Mouse (Mus musculus): ENCODE results near the gene Grb10. TPM values are rescaled to one million over a fixed set of nuclear protein-coding genes. Genes with fewer than 3 reads are reported as not detected.

Grb10 gene
- total RNA-seq, 2 experiments from 2014 or later = 33.8 to 39.3 TPM

- intact Hi-C loops (cut with DNase I) = no loop called here
- DNase-seq (ENCODE audit: low spot score in 2 of 2) = no peak
Observed at GRCm38 (mm10) chr11:12034781-12035180, 3.7 kb downstream of the Grb10 start.

DNA sequence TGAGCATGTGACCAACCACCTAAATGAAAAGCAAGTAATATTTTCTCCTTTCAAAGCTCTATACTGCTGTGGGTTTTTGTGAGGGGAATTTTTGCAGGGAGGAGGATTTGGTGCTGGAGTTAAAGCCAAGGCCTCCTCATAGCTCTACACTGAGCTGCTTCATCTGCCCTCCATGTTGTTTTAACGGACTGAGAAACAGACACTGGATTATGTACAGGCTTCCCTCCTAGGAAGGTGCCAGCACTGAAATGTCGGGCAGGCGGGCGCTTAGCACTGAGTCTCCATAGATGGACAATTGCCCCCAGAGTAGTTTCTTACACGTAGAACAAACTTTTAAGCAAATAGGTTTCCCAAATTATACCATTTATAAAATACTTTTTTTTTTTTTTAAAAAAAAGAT is 4.1 kb downstream of the Grb10 start:
- intact Hi-C loops (cut with DNase I) = no loop called here
- DNase-seq (ENCODE audit: low spot score in 2 of 2) = no peak

DNA sequence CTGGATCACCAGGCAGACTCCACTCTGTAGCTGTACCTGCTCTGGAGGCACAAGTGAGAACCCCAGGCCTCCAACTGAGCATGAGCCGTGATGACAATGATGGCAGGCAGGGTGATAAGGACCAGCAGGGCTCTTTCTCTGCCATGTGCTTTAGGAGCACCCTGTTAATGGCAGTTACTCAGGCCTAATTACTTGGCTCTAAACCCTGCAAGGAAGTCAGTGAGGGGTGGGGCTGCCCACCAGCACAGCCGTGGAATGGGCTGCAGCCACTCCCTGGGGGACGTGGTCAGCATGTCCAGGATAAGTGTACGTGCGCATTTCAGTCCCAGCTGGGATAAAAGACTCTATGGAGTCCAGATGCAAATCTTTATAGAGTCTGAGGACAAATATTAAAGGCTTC is 5.7 kb downstream of the Grb10 start:
- intact Hi-C loops (cut with DNase I) = no loop called here
- DNase-seq (ENCODE audit: low spot score in 2 of 2) = no peak

- peak; percentile 45 to 47 for DNase-seq (ENCODE audit: low spot score in 2 of 2)
- intact Hi-C loops (cut with DNase I) = loop anchor here (5.0 kb wide), 2 partner anchors 266 to 331 kb away; no protein-coding TSS in a partner anchor
Observed at GRCm38 (mm10) chr11:12026638-12027037, 11.8 kb downstream of the Grb10 start.

DNA sequence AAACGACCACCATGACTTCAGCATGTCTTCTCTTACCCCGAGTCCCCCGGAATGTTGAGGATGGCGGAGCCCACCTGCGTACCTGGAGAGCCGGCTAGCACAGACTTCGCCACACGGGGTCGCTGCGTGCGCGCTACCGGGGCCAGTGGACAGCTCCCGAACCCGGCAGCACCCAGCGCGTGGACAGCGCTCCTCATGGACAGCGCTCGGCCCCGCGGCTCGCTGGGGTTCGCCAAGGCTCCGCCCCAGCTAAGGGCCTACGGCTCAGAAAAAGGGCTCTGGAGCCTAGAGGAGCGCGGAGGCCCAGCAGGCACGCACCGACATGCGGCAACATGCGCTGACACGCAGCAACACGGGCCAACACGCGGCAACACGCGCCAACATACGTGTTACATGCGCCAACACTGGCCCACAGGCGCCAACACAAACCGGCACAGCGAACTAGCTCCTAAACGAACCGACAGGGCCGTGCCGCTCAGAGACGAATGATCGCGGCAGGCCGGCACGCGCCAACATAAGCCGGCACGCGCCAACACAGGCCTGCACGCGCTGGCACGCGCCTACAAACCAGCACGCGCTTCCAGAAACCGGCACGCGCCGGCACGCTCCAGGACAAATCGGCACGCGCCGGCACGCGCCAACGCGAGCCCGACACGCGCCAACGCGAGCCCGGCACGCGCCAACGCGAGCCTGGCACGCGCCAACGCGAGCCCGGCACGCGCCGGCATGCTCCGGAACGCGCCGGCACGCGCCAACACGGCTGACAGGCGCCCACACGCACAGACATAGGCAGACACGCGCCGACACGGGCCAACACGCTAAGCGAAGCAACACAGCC is 12.5 kb downstream of the Grb10 start:
- intact Hi-C loops (cut with DNase I) = loop anchor here (5.0 kb wide), 2 partner anchors 266 to 331 kb away; no protein-coding TSS in a partner anchor
- peak; percentile 80 to 82 for DNase-seq (ENCODE audit: low spot score in 2 of 2)

GRCm38 (mm10) chr11:12025392-12025755 is 13.1 kb downstream of the Grb10 start:
- intact Hi-C loops (cut with DNase I) = loop anchor here (5.0 kb wide), 2 partner anchors 267 to 332 kb away; no protein-coding TSS in a partner anchor
- no peak for DNase-seq (ENCODE audit: low spot score in 2 of 2)

GRCm38 (mm10) chr11:12023051-12023450 is 15.4 kb downstream of the Grb10 start:
- no peak for DNase-seq (ENCODE audit: low spot score in 2 of 2)
- intact Hi-C loops (cut with DNase I) = no loop called here

DNA sequence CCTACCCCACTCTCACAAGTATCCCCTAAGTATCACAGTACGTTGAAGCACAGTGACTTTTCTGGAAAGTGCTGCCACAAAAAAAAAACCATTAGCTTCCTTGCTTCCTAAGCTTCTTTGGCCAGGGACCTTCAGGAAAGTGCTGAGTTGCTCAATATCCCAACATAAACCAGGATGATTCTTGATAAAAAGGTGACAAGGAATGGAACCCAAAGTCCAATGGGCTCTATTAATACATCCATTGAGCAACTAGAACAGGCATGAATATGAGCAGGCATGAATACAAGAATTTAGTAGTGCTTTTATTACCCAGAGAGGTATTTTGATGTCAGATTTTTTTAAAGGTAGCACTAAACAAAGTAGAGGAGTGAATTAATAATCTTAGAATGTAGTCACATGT is 18.8 kb downstream of the Grb10 start:
- intact Hi-C loops (cut with DNase I) = no loop called here
- no peak for DNase-seq (ENCODE audit: low spot score in 2 of 2)

DNA sequence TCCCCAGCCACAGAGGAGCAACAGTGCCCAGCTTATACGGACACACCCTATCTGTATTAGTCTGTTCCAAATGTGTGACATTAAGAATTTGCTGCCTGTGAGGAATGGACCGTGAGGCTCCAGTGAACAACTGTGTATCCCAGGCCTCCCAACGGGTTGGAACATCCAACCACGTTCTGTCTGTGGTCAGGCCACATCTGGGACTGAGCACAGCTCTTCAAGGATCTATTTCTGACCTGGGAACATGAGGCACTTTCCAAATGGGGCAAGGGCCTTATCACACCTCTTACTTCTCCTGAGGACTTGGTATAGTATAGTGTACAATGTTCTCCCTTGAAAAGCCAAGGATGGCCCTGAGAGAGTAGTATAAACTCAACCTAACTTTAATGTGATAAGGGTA is 19.9 kb downstream of the Grb10 start:
- DNase-seq (ENCODE audit: low spot score in 2 of 2) = no peak
- intact Hi-C loops (cut with DNase I) = no loop called here

- no peak for DNase-seq (ENCODE audit: low spot score in 2 of 2)
- intact Hi-C loops (cut with DNase I) = no loop called here
Observed at GRCm38 (mm10) chr11:12010084-12010483, 28.4 kb downstream of the Grb10 start.

DNA sequence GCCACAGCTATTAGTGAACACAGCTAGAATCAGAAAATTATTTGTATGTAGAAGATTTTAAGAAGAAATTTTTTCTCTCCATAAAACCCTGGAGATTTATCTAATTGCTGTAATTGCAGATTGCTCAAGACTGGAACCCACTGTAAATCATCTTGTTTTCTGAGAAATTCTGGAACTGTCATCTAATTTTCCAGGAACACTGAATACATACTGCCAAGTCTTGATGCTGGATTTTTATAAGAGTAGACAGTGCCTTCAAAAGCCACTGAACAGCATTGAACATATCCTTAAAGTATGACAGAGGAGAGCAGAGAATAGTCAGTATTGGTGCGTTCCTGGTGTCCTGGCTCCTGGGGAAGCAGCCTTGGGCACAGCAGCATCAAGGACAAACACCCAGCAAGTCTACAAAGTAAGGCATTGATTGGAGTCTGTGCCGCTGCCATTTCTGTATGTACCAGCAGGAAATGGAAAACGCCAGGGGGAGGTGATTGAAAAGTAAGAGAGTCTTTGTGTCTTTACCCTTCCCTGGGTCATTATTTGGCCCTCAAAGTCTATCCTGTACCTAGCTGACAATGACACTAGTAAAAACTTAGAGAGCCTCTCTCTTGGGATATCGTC is 38.1 kb downstream of the Grb10 start:
- intact Hi-C loops (cut with DNase I) = no loop called here
- DNase-seq (ENCODE audit: low spot score in 2 of 2) = no peak

- intact Hi-C loops (cut with DNase I) = no loop called here
- no peak for DNase-seq (ENCODE audit: low spot score in 2 of 2)
Observed at GRCm38 (mm10) chr11:11998881-11999280, 39.6 kb downstream of the Grb10 start.

- no peak for DNase-seq (ENCODE audit: low spot score in 2 of 2)
- intact Hi-C loops (cut with DNase I) = no loop called here
Observed at GRCm38 (mm10) chr11:11997045-11997444, 41.4 kb downstream of the Grb10 start.

DNA sequence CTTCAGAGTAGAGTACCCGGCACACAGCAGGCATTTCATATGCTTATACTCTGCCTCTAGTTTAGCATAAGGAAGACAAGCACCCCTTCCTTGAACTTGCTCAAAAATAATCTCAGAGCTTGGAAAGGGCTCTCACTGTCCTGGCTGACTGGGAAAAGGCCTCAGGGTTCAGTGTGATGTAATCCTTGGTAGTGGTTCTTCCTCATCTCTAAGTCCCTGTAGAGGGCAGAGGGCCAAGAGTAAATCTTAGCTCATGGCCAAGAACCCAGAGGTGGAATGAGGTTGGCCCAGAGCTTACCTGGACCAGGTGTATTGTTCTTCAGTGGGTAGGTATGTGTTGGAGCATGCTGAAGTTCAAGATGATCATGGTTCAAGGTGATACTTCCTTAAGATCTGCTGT is 43.1 kb downstream of the Grb10 start:
- intact Hi-C loops (cut with DNase I) = no loop called here
- DNase-seq (ENCODE audit: low spot score in 2 of 2) = no peak

DNA sequence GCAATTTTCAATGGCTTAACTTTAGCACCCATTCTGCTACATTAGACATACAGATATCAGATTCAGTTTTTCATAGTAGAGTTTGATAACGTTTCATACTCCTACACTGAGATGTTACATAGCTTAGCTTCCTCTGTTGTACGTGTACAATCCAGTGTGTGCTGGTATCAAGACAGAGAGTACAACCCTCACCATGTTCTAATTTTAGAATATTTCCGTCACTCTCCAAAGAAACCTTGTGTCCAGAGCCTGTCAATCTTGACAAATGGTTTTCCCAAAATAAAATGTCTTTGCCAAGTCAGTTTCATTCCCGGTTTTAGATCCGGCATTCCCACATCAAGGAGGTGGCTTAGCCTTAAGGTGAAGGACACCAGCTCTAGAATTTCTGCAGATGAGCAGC is 44.7 kb downstream of the Grb10 start:
- DNase-seq (ENCODE audit: low spot score in 2 of 2) = no peak
- intact Hi-C loops (cut with DNase I) = no loop called here

DNA sequence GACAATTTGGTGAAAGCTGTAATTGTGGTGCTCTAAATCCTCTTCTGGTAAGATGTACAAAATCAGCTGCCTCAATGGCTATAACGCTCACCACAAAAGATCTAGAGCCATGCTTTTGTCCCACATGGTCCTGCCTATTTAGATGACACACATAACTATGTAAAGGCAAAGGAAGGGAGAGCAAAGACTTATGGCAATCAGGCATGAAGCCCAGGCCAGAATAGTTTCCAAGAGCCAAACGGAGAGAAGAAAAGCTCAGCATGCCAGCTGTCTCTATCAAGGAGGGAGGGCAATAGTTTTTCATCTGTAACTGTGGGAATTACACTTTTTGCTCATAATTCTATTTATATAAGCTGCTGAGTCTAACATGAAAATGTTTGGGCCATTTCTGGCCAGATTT is 45.3 kb downstream of the Grb10 start:
- intact Hi-C loops (cut with DNase I) = no loop called here
- no peak for DNase-seq (ENCODE audit: low spot score in 2 of 2)

DNA sequence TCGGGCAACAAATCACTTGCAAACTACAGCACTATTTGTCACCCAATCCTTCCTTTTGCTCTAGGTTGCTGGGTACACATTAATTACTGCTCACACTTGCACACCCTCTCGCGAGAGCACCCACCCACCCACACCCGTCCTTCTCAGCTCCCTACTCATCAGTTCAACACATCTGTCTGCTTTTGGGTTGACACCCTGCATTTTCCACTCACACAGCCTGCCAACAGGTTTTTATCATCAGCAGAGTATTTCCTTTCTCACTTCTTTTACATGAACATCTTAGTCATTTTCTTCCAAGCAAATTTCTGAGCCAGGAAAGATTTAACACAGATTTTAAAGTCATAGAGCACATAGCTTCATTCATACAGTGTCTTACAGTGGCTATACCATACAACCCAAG is 48.6 kb downstream of the Grb10 start:
- DNase-seq (ENCODE audit: low spot score in 2 of 2) = no peak
- intact Hi-C loops (cut with DNase I) = no loop called here

GRCm38 (mm10) chr11:11987233-11987632 is 51.2 kb downstream of the Grb10 start:
- intact Hi-C loops (cut with DNase I) = no loop called here
- no peak for DNase-seq (ENCODE audit: low spot score in 2 of 2)

- no peak for DNase-seq (ENCODE audit: low spot score in 2 of 2)
- intact Hi-C loops (cut with DNase I) = loop anchor here (10.0 kb wide), 2 partner anchors 424 to 566 kb away; no protein-coding TSS in a partner anchor
Observed at GRCm38 (mm10) chr11:11978611-11979197, 59.8 kb downstream of the Grb10 start.

GRCm38 (mm10) chr11:11974591-11975255 is 63.8 kb downstream of the Grb10 start:
- no peak for DNase-seq (ENCODE audit: low spot score in 2 of 2)
- intact Hi-C loops (cut with DNase I) = loop anchor here (2.0 to 10.0 kb wide), 3 partner anchors 162 to 570 kb away; no protein-coding TSS in a partner anchor

Data from left cerebral cortex, postnatal 36 days (tissue).